Mouse (Mus musculus) CH12.LX (cell line): ENCODE data around the gene Smim1. TPM values are rescaled to one million over a fixed set of nuclear protein-coding genes. Genes with fewer than 3 reads are reported as not detected.

ENCODE experiments used
- DNase-seq: peaks from one replicate; pipeline ENCODE4 v3.0.0-alpha.2; 2013; ENCODE audit errors: extremely low read depth
- H3K27ac ChIP-seq: 2 replicates; pipeline ENCODE4 v1.5.1; 2012; ENCODE audit warnings: low read depth, mild to moderate bottlenecking, control low read depth, moderate library complexity; ENCODE audit not compliant: insufficient read depth
- H3K27me3 ChIP-seq: replicated peaks from 2 replicates; pipeline ENCODE3; 2012; ENCODE audit warnings: inconsistent platforms
- H3K36me3 ChIP-seq, 2 experiments: replicated peaks in 1 of 2; 2 replicates each; pipeline versions ENCODE3 to v1.6.1; 2012; ENCODE audit warnings: inconsistent platforms in 1 of 2, low read length in 1 of 2, mild to moderate bottlenecking in 1 of 2, mixed read lengths in 1 of 2, moderate library complexity in 1 of 2; ENCODE audit not compliant: control insufficient read depth in 1 of 2, insufficient read depth in 1 of 2
- H3K4me1 ChIP-seq, 2 experiments: 2 replicates each; pipeline ENCODE4 v1.6.1; 2012; ENCODE audit warnings: inconsistent platforms in 1 of 2, moderate library complexity in 1 of 2; ENCODE audit not compliant: insufficient read depth in 2 of 2, control insufficient read depth in 1 of 2
- H3K4me2 ChIP-seq: 2 replicates; pipeline ENCODE4 v1.6.1; 2012; ENCODE audit warnings: low read depth, mild to moderate bottlenecking, control low read depth; ENCODE audit not compliant: poor library complexity, insufficient read depth, severe bottlenecking
- H3K4me3 ChIP-seq, 3 experiments: fragments of 150-350 bp in 1 of 3; sonication (generic) in 1 of 3; replicated peaks in 1 of 3; 2 replicates each; pipeline versions ENCODE3 to v1.5.1; 2011 to 2012; ENCODE audit warnings: low read depth in 2 of 3, low read length in 2 of 3, mild to moderate bottlenecking in 2 of 3, moderate library complexity in 2 of 3, control low read depth in 1 of 3, improper control_type of control experiment in 1 of 3, inconsistent platforms in 1 of 3, mixed read lengths in 1 of 3; ENCODE audit not compliant: poor library complexity in 1 of 3
- H3K79me2 ChIP-seq: replicated peaks from 2 replicates; pipeline ENCODE4 v1.6.1; 2012; ENCODE audit warnings: mild to moderate bottlenecking, moderate library complexity; ENCODE audit not compliant: control insufficient read depth, poor library complexity, insufficient read depth, severe bottlenecking; ENCODE audit errors: extremely low read depth
- H3K9ac ChIP-seq: 2 replicates; pipeline ENCODE4 v1.6.1; 2012; ENCODE audit warnings: low read depth, mild to moderate bottlenecking, control low read depth, moderate library complexity; ENCODE audit not compliant: insufficient read depth
- H3K9me3 ChIP-seq: replicated peaks from 2 replicates; pipeline ENCODE3; 2012; ENCODE audit warnings: low read length, inconsistent platforms, mixed read lengths
- CTCF ChIP-seq, 2 experiments: IDR thresholded peaks in 1 of 2; conservative IDR thresholded peaks in 1 of 2; 2 replicates each; pipeline ENCODE4 v1.5.1; 2011 to 2012; ENCODE audit warnings: low read depth in 2 of 2, low read length in 2 of 2, improper control_type of control experiment in 1 of 2, inconsistent platforms in 1 of 2, mild to moderate bottlenecking in 1 of 2, moderate library complexity in 1 of 2
- E2F4 ChIP-seq: IDR thresholded peaks from 2 replicates; pipeline ENCODE4 v1.6.1; 2011; ENCODE audit warnings: low read depth, low read length, improper control_type of control experiment; ENCODE audit not compliant: insufficient replicate concordance
- GABPA ChIP-seq: IDR thresholded peaks from 2 replicates; pipeline ENCODE4 v1.6.1; 2012; ENCODE audit warnings: low read depth, low read length, improper control_type of control experiment, inconsistent platforms; ENCODE audit not compliant: insufficient replicate concordance
- HCFC1 ChIP-seq: IDR thresholded peaks from 2 replicates; pipeline ENCODE4 v1.6.1; 2012; ENCODE audit warnings: low read depth, mild to moderate bottlenecking, inconsistent platforms, low read length, improper control_type of control experiment
- KAT2A ChIP-seq: IDR thresholded peaks from 2 replicates; pipeline ENCODE4 v1.6.1; 2012; ENCODE audit warnings: low read length, improper control_type of control experiment, inconsistent platforms; ENCODE audit not compliant: insufficient replicate concordance
- MAFK ChIP-seq: IDR thresholded peaks from 2 replicates; pipeline ENCODE4 v1.6.1; 2011; ENCODE audit warnings: low read length, improper control_type of control experiment; ENCODE audit not compliant: insufficient replicate concordance
- MAZ ChIP-seq: IDR thresholded peaks from 2 replicates; pipeline ENCODE4 v1.6.1; 2012; ENCODE audit warnings: low read depth, mild to moderate bottlenecking, inconsistent platforms, low read length, improper control_type of control experiment, moderate library complexity
- MEF2A ChIP-seq: IDR thresholded peaks from 2 replicates; pipeline ENCODE4 v1.6.1; 2014; ENCODE audit warnings: low read depth, mild to moderate bottlenecking, inconsistent platforms, low read length, improper control_type of control experiment, borderline replicate concordance
- MYC ChIP-seq: IDR thresholded peaks from 2 replicates; pipeline ENCODE4 v1.6.1; 2011; ENCODE audit warnings: low read depth, mild to moderate bottlenecking, improper control_type of control experiment, low read length
- NRF1 ChIP-seq: IDR thresholded peaks from 2 replicates; pipeline ENCODE4 v1.6.1; 2014; ENCODE audit warnings: low read depth, mild to moderate bottlenecking, inconsistent platforms, low read length, improper control_type of control experiment, moderate library complexity
- RAD21 ChIP-seq: IDR thresholded peaks from 2 replicates; pipeline ENCODE4 v1.6.1; 2011; ENCODE audit warnings: low read depth, mild to moderate bottlenecking, low read length, improper control_type of control experiment, moderate library complexity
- SIN3A ChIP-seq: IDR thresholded peaks from 2 replicates; pipeline ENCODE4 v1.6.1; 2012; ENCODE audit warnings: low read length, improper control_type of control experiment, inconsistent platforms
- SMC3 ChIP-seq: IDR thresholded peaks from 2 replicates; pipeline ENCODE4 v1.6.1; 2011; ENCODE audit warnings: low read depth, low read length, improper control_type of control experiment
- TBP ChIP-seq: conservative IDR thresholded peaks from 2 replicates; pipeline ENCODE4 v1.6.1; 2011; ENCODE audit warnings: low read depth, low read length, improper control_type of control experiment
- USF1 ChIP-seq: IDR thresholded peaks from 2 replicates; pipeline ENCODE4 v1.6.1; 2014; ENCODE audit warnings: low read depth, mild to moderate bottlenecking, inconsistent platforms, low read length, improper control_type of control experiment
- ZMIZ1 ChIP-seq: IDR thresholded peaks from 2 replicates; pipeline ENCODE4 v1.6.1; 2012; ENCODE audit warnings: low read depth, mild to moderate bottlenecking, inconsistent platforms, low read length, improper control_type of control experiment
- ZNF384 ChIP-seq: IDR thresholded peaks from 2 replicates; pipeline ENCODE4 v1.6.1; 2012; ENCODE audit warnings: low read depth, low read length, improper control_type of control experiment, inconsistent platforms
- dilution Hi-C: fragments of 300-500 bp; cut with MboI; formaldehyde crosslinking; loops from 2 replicates; pipeline ENCODE4 v1.14.3; 2020; ENCODE audit warnings: low sequenced_read_pairs; ENCODE audit not compliant: extremely low pct_unique_long_range_greater_than_20kb, extremely low pct_ligation_motif_present
- in situ Hi-C: fragments of 300-500 bp; cut with MboI; formaldehyde crosslinking; loops from 3 replicates; pipeline ENCODE4 v1.14.3; 2019; ENCODE audit warnings: low sequenced_read_pairs, low pct_ligation_motif_present, low pct_unique_long_range_greater_than_20kb, mixed read lengths
- polyA plus RNA-seq: library from polyadenylated mRNA; unstranded; fragments of >175 nt; gene quantifications from 2 replicates; pipeline ENCODE4 v1.2.1, GENCODE M21; 2012; ENCODE audit warnings: low read depth; ENCODE audit not compliant: insufficient read length
- total RNA-seq, 2 experiments: library from RNA; depleted of rRNA; stranded (reverse); fragments of 300-350 nt in 1 of 2; fragments of >200 nt in 1 of 2; gene quantifications; 2 replicates each; pipeline ENCODE4 v1.2.3; 2012 to 2014

Smim1 gene
- total and polyA plus RNA-seq, 3 experiments, result 0.16 to 2.3 TPM; not detected in 1

- Histone ChIP-seq H3K4me1 (no peaks in the 10 kb centered on the region), H3K4me3 (no peak overlapping the region), H3K9me3 (peaks cover 5% of the 10 kb centered on the region), H3K36me3 (no peaks in the 10 kb centered on the region), H3K27me3 (peaks cover 68% of the 10 kb centered on the region), H3K9ac (no peak overlapping the region), H3K4me2 (no peak overlapping the region), H3K27ac (no peak overlapping the region), H3K79me2 (no peaks in the 10 kb centered on the region)
- DNase-seq, result no peak
- dilution Hi-C loops (no loop called here), in situ Hi-C loops (loop anchor here (25.0 kb wide), 1 partner anchor 766 kb away; no protein-coding TSS in a partner anchor)
- TF ChIP-seq KAT2A (no peak), MAFK (no peak), ZMIZ1 (no peak), MAZ (no peak), E2F4 (no peak), ZNF384 (no peak), CTCF (conservative IDR thresholded peaks at IDR 0.05 in 1 of 2, IDR thresholded peaks at IDR 0.05 in 1 of 2; ENCODE audit: low read depth in 2 of 2, low read length in 2 of 2) (peak; percentile 17; a peak in 1 of 4 replicates), RAD21 (no peak)
Observed at GRCm38 (mm10) chr4:154045837-154046236, 19.8 kb upstream of the Smim1 start.

- dilution Hi-C loops, result no loop called here
- Histone ChIP-seq H3K79me2 (no peaks in the 10 kb centered on the region), H3K9me3 (peaks cover 5% of the 10 kb centered on the region), H3K9ac (no peak within 1 kb of the TSS), H3K4me1 (no peaks in the 10 kb centered on the region), H3K4me3 (no peak within 1 kb of the TSS), H3K27me3 (peaks cover 84% of the 10 kb centered on the region), H3K4me2 (no peak within 1 kb of the TSS), H3K36me3 (no peaks in the 10 kb centered on the region), H3K27ac (no peak within 1 kb of the TSS)
- no peak for DNase-seq
- in situ Hi-C loops, result loop anchor here (25.0 kb wide), 1 partner anchor 770 kb away; no protein-coding TSS in a partner anchor
- TF ChIP-seq HCFC1 (no peak), MAFK (no peak), USF1 (no peak), SIN3A (no peak), SMC3 (no peak), MYC (no peak), ZNF384 (no peak), RAD21 (no peak), NRF1 (no peak), MEF2A (no peak), TBP (no peak), GABPA (no peak)
Observed at GRCm38 (mm10) chr4:154042577-154042976, 16.5 kb upstream of the Smim1 start, which contains the start of gene Ccdc27. Gene Ccdc27, minus strand, starts transcription at chr4:154042677.
